Mouse (Mus musculus) kidney, adult 2 months (tissue): Measurements from ENCODE around the gene Cap2.

Source experiments
- CTCF ChIP-seq: fragments of 200-500 bp; conservative IDR thresholded peaks from 2 replicates; pipeline ENCODE4 v1.5.1; 2011; ENCODE audit warnings: low read depth, mild to moderate bottlenecking, control low read depth, low read length, moderate library complexity, mixed read lengths; ENCODE audit not compliant: insufficient read depth, insufficient read length
- POLR2A ChIP-seq: fragments of 200-500 bp; IDR thresholded peaks from one replicate; pipeline ENCODE4 v1.6.1; 2011; ENCODE audit warnings: low read depth, low read length, control low read depth

GRCm38 (mm10) chr13:46632796-46633195 is 131.1 kb downstream of the Cap2 start:
- TF ChIP-seq CTCF (no peak), POLR2A (no peak)
